Mouse (Mus musculus) A20 (cell line): ENCODE measurements around the gene Prss27.
A peak's percentile ranks its signal among the peaks of the same experiment; 100 is the strongest.
"Not testable (repeated sequence)": the region's sequence is repeated elsewhere in the genome, so short reads cannot be mapped to it uniquely, and the experiment has no call there.

Experiments
- DNase-seq: peaks from one replicate; pipeline ENCODE4 v3.0.0-alpha.2; 2011; ENCODE audit warnings: low read depth, low spot score

The Prss27 gene

GRCm38 (mm10) chr17:24030551-24030950 lies 7.4 kb upstream of the Prss27 start:
- DNase-seq = no peak

DNA sequence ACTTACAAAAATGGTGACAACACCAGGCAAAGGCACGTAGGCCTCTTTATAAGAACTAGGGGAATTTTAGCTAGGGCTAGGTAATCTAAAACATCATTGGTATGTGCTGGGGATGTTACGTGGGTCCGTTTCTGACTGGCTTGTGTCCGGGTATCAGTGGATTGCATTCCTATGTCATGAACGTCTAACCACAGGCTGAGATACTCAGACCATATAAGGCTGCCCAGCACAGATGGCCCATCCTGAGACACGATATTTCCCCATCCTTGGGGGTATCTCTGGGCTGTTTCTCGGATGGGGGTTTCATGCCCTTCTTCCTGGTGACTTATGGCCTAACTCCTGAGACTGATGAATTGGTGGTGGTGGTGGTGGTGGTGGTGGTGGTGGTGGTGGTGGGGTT lies 2.9 kb upstream of the Prss27 start:
- DNase-seq = no peak

GRCm38 (mm10) chr17:24036954-24037353 lies 990 bp upstream of the Prss27 start:
- no peak for DNase-seq

DNA sequence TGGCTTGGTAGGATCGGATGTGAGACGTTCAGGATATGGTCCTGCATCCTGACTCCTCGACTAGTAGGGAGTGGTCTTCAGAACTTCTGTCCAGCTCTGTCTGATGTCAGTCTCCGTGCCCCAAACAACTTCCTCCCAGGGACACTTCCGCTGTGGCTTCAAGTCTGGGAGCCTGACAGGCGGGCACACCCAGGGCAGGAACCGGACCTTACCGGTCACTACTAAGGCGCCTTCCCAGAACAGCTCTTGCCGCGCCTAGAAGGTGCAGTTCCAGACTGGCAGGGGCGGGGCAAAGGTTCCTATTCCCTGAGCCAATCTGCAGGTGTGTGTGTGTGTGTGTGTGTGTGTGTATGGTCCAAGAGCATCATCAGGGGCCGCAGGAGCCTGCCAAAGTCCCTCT lies 584 bp upstream of the Prss27 start:
- DNase-seq = no peak

GRCm38 (mm10) chr17:24044482-24044881 lies 6.5 kb downstream of the Prss27 start:
- no peak for DNase-seq

GRCm38 (mm10) chr17:24045608-24046007 lies 7.7 kb downstream of the Prss27 start:
- DNase-seq = no peak

GRCm38 (mm10) chr17:24046026-24046425 lies 8.1 kb downstream of the Prss27 start:
- no peak for DNase-seq

- no peak for DNase-seq
Observed at GRCm38 (mm10) chr17:24048053-24048452, 10.1 kb downstream of the Prss27 start.

- DNase-seq = no peak
Observed at GRCm38 (mm10) chr17:24049008-24049407, 11.1 kb downstream of the Prss27 start.

DNA sequence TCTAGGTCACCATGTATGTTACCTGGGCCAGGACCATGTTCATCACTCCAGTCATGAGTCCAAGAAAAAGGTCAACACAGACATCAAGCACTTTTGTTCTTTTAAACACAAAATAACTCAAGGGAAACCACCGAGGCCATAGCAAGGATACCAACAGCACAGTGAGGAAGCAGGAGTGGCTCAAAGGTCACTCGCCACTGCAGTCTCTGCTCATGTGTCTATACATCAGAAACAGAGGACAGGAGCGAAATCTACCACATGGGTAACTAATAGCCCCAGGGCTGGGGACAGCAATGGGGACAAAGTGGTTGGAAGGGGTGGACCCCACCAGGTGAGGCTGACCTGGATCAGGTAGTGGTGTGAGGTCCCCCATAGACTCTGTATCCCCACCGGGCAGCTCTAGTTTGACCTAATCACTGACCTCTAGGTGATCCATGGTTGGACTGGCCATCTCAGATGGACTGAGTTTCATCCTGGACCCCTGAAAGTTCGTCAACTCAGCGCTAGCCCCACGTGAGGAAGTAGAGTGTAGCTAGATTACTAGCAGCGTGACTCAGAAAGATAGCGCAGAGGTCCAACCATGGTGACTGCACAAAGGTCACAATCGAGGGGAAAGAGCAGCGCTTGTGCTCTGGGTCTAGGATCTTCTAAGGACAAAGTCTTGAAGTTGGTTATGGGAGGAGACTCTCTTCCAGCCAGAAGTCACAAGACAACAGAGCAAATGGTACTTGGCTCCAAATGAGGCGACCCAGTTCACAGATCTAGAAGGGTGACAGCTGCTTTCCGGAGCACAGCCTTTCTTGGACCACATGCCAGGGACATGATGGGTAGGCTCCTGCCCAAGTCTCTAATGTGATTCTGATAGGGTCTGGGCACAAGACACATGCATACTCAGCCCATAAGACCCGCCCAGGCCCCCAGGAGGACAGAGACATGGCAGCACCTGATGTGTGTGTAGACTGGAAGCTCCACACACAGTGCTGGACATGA lies 19.0 kb downstream of the Prss27 start:
- DNase-seq = no peak

- DNase-seq = no peak
Observed at GRCm38 (mm10) chr17:24057730-24058245, 19.8 kb downstream of the Prss27 start.

GRCm38 (mm10) chr17:24062459-24063155 lies 24.7 kb downstream of the Prss27 start:
- no peak for DNase-seq

DNA sequence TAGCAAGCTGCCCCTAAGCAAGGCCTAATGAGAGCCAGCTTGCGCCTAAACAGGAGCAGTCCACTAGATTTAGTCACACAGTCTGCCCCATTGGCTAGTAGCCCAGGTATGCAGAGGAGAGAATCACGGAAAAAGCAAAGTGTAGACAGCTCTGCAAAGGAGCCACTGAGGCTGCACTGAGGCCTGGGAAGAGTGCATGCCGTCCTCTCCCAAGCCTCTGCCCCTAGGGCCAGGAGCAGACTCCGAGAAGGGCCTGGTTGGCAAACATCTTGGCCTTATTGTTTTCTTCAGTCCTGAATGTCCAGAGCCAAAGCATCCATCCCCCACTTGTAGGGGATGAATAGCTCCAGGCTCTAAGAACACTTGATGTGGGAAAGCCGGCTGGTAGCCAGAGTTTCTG lies 30.3 kb downstream of the Prss27 start:
- DNase-seq = no peak

DNA sequence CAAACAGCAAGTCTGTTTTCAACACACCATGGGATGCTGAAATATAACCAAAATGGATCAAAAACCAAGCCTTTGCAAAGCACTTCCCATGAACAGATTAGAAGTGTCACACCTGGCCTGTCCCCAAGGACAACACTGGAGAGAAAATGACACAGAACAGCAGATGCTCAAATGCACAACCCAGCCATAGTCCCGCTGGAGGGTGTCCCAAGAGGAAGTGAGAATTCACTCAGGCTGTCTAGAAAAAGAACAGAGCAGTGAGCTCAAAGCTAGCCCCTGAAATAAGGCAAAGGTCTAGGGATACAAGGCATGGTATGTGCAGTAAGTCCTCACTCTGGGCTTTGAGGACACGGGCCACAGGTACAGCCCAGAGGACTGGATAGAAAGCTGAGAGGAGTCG lies 31.6 kb downstream of the Prss27 start:
- peak; percentile 62 for DNase-seq

GRCm38 (mm10) chr17:24072919-24073696 lies 35.2 kb downstream of the Prss27 start, which contains the start of gene Kctd5:
Gene Kctd5, minus strand, starts transcription at chr17:24073485.
- peak; percentile 97 for DNase-seq

DNA sequence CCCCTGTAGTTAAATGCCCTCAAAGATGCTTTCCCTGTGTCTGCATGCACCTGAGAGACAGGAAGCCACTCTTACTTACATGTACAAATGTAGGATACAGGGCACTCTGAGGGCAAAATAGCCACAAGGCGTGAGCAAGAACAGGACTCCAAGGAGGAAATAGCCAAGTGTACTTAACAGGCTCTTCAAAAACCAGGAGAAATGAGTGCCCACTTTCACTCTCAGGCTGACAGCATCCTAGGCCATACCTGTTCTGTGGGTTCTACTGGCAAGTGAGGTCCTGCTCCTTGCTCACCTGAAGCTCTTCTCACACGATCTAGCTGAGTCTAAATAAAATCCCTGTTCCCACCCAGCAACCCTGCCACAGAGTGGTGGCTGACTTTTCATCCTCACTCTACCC lies 39.2 kb downstream of the Prss27 start:
- no peak for DNase-seq

- DNase-seq = peak; percentile 53
Observed at GRCm38 (mm10) chr17:24084593-24084992, 46.6 kb downstream of the Prss27 start.

GRCm38 (mm10) chr17:24086399-24086798 lies 48.5 kb downstream of the Prss27 start:
- DNase-seq = not testable (repeated sequence)

DNA sequence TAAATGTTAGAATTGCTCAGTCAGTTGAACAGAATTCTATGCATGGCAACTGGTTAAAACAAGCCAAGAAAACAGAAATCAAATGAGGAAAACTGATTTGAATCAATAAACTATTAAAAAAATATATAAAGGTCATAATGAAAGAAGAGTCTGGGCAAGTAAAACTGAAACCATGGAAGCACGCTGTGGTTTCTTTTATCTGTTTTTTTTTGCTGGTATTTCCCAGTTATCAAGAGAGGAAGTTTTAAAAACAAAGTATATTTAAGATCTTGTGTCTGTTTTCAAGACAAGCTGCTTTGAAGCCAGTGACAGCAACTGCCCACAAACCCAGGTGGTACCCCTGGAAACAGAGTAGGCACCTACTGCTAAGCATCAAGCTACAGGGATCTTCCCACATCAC lies 52.6 kb downstream of the Prss27 start:
- DNase-seq = no peak
